Mouse (Mus musculus) right cerebral cortex, postnatal 25 days (tissue): ENCODE results near the gene Gps2.
"Not testable (repeated sequence)": the region's sequence is repeated elsewhere in the genome, so short reads cannot be mapped to it uniquely, and the experiment has no call there.

Experiments
- DNase-seq: peaks from one replicate; pipeline ENCODE4 v3.0.0; 2022

The Gps2 gene

DNA sequence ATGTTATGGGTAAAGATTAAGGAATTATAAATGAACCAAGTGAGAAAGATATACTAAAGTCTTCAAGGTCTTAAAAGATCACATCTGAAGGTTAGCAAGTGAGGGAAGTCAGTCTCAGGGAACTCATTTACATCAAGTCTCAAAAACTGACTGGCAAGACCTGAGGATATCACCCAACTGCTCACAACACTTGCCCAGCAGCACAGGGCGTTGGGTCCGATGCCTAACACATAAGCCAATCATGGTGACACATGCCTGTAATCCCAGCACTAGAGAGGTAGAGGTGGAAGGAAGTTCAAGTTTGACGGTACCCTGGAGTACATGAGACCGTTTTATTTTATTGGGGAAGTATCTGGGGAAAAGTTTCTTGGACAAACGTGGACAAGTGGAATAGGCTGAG, 4.4 kb downstream of the Gps2 start:
- no peak for DNase-seq

DNA sequence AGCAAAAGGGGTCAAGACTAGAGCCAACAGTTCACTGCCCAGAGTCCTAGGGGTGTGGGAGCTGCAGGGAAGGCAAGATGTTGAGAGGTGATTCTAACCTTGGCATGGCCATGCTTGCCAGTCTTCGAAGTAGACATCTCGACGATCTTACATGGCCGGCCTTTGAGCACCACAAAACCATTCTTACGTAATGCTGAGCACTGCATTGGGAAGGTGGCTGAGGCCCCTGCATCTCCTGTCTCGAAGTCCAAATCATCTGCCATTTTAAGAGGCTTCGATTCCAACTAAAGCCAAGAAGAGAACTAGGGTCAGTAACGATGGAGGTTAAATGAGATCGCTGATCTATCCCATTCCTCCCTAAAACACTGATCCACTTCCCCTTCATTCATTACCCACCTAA, 5.4 kb downstream of the Gps2 start:
- DNase-seq: no peak

DNA sequence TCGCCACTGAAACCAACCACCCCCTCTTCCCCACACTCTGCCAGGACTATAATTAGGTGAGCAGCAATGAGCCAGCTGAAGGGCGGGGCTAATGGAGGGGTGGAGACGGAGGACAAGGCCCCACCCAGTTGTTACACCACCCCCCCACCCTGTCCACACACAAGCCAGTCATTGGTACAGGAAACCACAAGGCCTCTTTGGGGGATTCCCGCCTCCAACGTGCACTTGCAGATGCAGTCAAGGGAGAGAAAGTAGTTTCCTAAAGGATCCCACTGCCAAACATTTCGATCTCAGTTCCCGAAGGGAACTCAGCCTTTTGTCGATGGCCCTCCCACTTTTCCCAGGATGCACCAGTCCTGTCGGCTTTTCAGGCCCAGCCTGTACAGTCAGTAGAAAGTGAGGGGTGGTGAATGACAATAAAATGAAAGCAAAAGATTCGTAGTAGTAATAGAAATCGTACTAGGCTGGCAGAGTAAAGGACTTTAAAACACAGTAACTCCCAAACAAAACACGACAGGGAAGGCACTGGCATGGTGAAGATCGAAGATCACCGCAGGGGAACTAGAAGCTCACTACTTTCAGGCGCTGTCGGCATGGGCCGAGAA, 6.1 kb downstream of the Gps2 start:
- peak; percentile 42 for DNase-seq

DNA sequence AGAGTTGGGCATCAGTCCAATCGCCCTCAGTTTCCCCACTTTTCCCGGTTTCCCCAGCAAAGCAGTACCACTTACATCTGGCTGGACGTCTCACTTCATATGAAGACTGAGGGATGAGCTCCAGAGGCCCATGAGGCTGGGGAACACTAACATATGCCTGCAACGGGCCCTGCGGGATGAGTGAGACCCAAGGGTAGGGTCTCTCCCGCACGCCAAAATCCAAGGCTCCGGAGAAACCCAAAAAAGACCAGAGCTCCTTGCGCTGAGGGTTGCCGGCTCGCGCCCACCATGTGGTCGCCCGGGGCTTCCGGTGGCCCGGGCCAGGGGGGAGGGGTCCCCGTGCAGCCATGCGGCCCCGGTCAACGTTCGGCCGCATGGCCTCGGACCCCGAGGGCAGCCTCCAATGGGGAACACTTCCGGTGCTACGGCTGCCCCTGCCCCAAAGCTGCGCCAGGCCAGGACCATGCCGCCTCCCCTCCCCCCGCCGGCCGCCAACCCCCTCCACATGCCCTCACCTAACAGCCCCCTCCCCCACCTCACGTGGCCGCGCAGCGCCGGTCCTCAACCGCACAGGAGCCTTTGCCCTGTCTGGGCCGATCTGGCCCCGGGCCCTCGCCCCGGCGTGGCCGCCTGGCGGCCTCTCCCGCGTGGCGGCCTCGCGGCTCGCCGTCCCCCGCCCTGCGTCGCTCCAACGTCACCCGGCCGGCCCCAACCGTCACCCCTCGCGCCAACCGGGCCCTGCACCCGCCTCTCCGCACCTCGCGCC, 6.8 kb downstream of the Gps2 start:
- peak; percentile 26 for DNase-seq

DNA sequence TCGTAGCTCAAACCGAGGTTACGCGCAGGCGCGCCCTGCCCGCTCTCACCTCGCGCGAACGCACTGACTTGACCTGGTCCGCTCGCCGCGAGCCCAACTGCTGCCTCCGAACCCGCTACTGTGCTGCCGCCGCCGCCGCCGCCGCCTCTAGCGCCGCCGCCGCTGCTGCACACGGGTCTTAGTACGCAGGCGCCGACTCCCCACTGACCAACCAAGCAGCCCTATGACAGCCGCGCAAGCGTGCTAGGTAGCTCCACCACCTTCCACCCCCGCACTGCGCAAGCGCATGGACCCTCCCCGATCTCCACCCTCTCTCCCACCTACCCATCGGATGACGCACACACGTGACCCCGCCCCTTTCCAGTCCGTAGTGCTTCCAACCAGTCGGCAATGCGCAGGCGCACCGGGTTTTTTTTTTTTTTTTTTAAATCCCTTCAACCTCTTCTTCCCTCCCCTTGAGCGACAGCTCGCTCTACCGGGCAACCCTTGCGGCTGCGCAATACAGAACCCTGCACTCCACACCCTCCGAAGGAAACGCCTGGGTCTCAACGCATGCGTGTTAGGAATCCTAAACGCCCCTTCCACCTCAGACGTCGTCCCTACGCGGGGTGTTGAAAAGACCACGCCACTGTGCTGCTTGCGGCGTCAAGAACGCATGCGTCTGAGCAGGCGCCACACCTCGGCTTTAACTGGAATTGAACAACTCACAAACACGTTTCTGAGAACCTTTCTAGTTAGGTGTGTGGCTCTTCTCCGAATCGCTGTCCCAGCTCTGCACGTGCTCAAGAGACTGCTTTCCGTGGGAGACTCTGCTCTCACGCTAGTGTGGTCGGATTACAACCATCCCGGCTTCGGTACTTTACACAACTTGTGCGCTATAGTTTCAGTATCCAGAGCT, 7.7 kb downstream of the Gps2 start, which contains the start of gene Eif5a:
Gene Eif5a (minus strand): TSS at position 845 of the 898 bp plus-strand sequence.
- DNase-seq: peak; percentile 100

DNA sequence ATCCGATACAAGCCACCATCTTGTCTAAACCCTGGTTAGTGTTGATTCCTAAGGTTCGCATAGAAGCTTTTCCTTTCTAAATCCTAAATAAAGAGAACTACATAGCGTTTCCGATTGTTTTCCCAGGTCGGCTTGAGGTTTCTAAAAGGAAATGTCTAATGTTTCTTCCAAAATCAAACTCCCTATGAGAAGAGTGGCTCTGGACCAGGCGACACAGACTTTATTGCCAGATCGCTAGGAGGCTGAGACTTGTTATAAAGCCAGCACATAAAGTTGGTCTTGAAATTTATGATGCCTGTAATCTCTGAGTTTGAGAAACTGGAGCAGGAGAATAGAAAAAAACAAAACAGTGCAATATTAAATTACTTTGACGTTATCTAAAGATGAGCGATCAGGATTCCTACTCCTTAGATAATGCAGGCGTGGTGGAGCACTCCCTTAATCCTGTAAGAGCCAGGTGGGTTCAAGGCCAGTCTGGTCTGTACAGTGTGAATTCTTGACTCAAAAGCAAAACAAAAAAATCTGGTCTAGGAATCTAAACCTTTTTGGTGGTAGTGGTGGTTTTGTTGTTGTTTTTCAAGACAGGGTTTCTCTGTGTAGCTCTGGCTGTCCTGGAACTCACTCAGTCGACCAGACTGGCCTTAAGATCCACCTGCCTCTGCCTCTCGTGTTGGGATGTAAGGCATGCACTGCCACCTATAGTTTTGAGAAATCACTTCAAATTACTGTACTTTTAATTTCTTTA, 8.5 kb downstream of the Gps2 start:
- DNase-seq: no peak

DNA sequence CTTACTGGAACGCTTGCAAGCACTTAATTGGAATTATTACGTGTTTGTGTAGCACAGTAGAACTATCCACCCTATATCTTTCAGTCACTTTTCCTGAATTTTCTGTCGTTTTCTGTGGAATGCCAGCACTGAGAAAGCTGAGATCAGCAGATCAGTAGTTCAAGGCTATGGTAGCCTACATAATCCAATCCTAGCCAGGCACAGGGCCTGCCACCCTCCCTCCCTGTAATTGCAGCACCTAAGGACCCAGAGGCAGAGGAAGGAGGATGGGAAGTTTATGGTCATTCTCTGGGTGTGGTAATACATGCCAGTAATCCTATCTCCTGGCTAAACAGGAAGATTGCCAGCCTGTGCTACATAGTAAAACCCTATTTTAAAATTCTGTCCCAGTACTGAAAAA, 9.1 kb downstream of the Gps2 start:
- DNase-seq: no peak

DNA sequence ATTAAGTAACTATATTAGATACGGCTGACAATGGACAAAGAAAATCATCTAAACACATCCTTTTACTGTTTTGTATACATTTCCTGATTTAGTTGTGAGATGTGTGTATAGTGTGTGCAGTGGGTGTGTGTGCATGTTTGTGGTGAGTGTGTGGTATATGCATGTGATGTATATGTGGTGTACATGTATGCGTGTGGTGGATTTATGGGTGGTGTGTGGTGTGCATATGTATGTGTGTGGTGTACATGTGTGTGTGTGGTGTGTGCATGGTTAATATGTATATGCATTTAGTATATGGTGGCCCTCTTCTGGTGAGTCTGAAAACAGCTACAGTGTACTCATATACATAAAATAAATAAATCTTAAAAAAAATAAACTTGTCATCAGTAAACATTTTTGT, 13.8 kb downstream of the Gps2 start:
- no peak for DNase-seq

DNA sequence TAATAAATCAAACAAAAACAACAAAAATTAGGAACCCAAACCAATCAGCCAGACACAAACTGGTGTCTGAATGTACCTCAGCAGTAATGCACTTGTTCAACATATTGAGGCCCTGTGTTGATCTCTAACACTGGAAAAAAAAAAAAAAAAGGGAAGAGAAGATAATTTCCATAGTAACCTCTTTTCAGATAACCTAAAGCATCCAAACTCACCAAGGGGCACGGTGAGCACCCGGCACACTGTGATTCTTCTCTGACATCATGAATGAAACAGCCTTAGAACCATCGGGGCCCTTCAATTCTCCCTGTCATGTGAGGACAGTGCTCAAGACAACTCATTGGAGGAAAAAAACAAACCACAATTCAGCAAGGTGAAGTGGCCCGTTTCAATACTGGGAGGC, 16.0 kb downstream of the Gps2 start:
- DNase-seq: no peak

DNA sequence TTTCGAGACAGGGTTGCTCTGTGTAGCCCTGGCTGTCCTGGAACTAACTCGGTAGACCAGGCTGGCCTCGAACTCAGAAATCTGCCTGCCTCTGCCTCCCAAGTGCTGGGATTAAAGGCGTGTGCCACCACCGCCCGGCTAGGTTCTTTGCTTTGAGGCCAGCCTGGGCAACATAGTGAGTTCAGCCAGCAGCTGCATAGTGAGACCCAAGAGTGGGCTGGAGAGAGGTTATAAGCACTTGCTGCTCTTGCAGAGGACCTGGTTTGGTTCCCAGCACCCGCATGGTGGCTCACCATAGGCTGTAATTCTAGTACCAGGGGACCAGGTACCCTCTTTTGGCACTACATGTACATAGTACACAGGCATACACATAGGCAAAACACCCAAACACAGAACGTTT, 16.5 kb downstream of the Gps2 start:
- DNase-seq: not testable (repeated sequence)

DNA sequence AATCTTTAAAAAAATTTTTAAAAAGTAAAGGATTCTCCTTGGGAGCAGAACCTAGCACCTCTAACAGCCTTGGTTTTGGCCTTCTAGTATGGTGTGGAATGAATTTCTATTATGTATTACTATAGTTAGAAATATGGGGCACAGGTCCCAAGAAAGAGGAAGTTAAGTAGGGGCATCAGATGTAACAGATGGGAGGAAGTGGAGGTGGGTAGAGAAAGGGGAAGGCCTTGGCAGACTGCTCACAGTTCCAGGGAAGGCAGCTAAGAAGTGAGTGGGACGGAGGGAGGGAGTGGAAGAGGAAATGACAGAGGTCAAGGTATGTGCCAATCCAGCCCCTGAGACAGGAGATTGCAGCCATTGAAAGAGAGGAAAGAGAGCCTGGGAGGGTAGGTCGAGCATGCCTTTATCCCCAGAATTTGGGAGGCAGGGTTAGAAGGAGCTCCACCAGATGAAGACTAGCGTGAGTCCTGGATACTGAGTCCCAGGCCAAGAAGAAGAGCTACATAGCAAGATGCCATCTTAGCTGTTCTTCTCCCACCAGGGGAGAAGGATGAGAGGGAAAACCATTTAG, 17.4 kb downstream of the Gps2 start:
- DNase-seq: no peak

DNA sequence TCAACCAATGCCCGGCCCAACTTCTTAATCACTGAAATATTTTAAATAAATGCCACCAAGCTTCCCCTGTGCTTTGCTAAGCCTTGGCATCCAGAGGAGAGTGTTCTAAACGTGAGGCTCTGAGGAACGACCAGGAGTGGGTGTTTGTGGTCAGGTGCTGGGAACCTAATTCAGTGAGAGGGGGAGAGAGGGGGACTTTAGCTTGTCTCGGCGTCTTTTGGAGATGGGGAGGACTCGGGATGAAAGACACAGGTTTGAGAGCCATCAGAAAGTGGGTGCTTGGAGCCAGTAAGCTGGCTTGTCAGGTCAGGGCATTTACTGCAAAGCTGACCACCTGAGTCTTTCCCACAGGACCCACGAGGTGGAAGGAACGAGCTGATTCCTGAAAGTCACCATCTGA, 18.1 kb downstream of the Gps2 start:
- DNase-seq: no peak

DNA sequence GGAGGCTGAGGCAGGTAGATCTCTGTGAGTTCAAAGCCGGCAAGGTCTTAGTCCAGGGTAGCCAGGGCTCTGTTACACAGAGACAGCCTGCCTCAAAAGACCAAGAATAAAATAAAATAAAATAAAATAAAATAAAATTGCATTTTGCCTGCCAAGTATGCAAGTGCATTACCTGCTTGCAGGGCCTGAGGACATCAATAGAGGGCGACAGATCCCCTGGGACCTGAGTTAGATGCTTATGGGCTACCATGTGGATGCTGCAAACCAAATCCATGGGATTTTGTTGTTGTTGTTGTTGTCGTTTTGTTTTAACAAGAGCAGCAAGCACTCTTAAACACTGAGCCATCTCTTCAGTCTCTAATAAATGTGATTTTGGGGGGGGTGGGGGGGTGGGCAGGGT, 18.6 kb downstream of the Gps2 start:
- no peak for DNase-seq

DNA sequence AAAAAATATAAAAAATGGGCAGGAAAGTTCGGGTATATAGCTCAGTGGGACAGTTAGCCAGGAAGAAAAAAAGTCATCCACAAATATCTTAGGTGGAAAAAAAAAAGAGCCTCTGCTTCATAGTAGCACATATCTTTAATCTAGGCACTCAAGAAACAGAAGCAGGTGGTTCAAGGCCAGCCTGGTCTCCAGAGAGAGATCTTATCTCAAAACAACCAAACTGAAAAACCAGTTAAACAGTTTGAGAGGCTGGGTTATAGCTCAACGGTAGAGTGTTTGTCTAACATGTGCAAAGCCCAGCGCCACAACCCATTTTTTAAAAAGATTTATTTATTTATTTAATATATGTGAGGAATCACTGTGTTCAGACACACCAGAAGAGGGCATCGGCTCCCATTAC, 19.4 kb downstream of the Gps2 start:
- no peak for DNase-seq

DNA sequence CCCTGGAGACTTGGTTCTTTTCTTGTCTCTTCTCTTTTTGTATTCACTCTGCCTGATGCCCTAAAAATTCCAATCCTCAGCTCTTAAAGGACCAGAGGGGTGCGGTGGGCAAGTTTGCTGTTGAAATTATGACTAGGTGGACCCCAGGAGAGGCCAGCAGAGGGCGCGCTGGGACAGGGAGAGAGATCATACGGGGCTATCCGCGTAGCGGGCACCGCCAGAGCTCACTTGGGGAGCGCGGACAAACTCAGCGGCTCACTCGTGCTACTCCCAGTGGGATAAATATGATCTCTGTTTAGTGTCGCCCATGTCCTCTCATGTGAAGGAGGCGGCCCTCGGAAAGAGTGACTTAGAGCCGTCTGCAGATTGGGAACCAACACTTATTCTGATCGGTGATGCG, 20.5 kb downstream of the Gps2 start:
- peak; percentile 82 for DNase-seq

DNA sequence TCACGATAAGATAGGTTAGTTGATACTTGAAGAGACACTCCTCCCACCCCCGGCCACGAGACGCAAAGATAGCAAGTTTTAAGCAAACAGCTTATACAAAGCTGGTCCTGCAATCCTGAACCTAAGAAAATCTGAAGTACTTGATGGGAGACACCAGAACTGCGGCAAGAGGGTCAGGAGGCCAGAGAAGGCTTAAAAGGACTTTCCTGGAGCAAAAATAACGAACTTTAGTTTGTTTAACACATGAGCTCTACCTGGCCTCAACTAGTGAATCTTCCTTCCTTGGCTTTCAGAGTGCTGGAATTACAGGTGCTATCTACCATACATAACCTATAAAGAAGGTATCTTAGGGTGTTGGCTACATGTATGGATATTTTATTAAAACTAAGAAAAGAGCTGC, 21.0 kb downstream of the Gps2 start:
- DNase-seq: no peak

DNA sequence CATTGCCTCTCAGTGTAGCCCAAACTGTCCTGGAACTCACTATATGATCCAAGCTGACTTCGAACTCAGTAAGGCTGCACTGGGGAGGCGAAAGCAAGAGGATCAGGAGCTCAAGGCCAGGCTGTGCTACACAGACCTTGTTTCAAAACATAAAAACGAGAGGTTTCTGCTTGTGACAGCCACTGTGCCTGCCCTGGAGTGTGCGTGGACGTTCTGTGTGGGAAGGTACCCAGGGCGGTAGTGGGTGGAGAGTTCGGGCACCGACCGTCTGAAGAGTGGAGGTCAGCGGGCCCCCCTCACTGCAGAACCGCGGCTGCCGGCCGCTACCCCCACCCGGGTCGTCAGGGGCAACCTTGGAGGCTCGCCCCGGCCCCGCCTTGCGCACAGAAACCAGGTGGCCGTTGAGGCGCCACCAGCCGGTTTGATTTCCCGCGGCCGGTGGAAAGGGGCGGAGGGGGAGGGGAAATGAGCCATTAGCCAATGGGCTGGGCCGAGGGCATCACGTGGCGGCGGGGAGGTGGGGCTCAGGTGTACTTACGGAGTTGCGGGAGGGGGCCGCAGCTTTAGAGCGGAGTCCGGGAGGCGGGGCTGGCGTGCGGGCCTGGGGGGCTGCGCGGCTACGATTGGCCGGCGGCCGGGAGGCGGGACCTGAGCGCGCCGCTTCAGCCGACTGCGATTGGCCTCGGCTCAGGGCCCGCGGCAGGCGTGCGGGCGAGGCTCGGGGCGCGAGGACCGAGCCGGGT, 21.6 kb downstream of the Gps2 start, which contains the start of gene Ybx2:
Gene Ybx2 (plus strand): TSS at position 660 of the 743 bp plus-strand sequence.
- peak; percentile 89 for DNase-seq

DNA sequence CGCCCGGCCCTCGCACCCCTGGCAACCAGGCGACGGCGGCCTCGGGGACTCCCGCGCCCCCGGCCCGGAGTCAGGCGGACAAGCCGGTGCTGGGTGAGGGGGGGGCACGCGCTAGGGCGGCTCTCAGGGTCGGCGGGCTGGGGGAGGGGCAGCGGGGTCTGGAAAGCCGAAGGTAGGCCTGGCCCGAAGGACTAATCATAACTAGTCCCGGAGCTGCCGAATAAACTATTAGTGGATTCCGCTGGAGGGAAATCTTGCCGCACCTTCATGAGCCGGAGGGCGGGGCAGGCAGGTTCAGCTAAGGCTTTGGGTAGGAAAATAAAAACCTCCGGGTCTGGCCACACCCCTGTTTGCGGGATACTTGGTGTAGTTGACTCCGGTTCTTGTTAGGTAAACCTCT, 22.5 kb downstream of the Gps2 start:
- DNase-seq: no peak

DNA sequence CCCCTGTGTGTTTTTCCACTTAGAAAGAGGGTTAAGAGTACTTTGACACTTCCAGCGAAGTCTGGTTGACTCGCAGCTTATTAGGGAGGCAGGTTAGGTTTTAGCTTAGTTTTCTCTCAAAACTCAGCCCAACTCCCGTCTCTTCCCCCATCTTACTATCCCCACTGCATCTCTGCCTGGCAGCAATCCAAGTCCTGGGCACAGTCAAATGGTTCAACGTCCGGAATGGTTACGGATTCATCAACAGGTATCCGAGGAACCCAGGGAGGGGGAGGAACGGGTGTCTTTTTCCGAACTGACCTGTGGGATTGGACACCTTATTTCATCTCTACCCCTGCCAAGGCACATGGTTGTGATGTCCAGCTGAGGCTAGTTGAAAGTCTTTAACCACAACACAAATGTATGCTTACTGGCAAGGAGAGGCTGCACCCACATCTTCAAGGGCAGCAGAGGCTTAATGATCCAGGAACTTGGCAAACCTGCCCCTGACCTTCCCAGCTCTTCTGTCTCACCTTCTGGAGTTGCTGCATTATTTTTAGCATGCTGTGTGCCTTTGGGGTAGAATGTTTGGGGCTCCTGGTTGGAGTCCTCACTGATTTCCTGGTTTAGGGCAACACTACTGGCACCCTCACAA, 23.1 kb downstream of the Gps2 start:
- no peak for DNase-seq

DNA sequence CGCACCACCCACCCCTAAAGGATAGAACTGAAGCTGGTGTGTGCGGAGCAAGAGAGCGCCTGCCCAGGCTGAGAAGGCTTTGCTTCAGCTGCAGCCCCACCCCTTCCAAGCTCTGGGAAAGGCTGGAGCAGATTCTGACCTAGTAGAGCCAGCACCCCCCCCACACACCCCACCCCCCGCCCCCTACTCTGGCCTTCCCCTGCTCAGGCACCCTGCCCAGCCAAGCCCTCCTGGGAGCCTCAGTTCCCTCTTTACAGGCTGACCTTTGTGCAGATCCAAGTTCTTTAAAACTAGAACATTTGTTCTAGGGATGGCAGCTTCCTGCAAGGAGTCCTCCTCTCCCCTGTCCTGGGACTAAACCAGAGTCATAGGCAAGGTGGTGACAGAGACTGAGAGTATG, 23.7 kb downstream of the Gps2 start:
- DNase-seq: no peak

DNA sequence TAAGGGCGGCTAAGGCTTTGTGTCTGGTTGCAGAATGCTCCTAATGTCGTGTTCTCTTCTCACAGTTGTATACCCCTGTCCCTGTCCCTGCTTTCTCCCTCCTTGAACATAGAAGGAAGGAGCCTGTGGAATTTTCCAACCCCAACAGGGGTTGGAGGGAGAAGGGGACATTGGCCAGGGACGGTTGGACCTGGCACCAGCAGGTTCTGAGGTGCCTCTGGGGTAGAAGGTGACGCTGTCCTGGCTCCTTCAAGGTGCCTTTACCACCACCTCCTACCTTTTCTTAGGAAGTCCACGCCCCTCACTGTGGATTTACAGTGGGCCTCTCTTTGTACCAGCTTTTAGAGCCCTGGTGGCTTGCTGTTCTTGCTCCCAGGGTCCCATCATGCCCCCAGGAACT, 24.1 kb downstream of the Gps2 start:
- no peak for DNase-seq
